Mouse (Mus musculus) regulatory T cell (primary cell): ENCODE data around the gene Ube2c.

Experiments used
- in situ Hi-C: fragments of 300-600 bp; cut with MboI, MseI; formaldehyde crosslinking; loops from one replicate; pipeline ENCODE4 v1.15.1; 2025; ENCODE audit warnings: high pct_unique_total_duplicates

The Ube2c gene

DNA sequence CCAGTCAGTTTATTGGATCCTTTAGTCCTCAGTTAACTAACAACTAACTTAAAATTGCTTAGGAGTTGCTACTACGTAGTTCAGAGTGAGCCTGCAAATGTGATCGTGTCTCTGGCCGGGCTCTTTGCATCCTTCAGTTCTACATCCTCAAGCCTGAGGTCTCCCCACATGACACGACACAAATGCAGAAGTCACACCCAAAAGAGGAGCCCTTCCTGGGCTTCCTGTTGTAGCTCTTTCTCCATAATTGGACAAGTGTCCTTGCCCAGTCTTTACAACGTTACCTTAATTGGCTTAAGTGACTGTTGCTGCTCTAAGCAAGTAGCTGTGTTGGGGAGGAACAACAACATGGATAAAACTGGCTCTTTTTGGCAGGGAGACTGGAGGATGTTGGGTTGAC is 45.6 kb downstream of the Ube2c start:
- in situ Hi-C loops = no loop called here

DNA sequence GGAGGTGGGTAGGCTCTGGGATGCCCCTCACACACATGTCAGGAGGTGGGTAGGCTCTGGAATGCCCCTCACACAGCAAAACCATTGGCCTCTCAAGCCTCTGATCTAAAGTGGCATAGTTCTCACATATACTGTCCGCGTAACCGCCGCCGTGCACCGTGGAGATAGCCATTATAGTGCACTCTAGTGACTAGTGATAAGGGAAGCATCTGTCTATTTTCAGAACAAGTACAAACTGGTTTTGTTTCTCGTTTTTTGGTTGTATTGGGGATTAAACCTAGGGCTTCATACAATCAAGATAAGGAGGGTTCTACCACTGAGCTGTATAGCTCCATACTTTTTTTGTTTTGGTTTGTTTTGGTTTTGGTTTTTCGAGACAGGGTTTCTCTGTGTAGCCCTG is 46.1 kb downstream of the Ube2c start:
- in situ Hi-C loops = no loop called here

DNA sequence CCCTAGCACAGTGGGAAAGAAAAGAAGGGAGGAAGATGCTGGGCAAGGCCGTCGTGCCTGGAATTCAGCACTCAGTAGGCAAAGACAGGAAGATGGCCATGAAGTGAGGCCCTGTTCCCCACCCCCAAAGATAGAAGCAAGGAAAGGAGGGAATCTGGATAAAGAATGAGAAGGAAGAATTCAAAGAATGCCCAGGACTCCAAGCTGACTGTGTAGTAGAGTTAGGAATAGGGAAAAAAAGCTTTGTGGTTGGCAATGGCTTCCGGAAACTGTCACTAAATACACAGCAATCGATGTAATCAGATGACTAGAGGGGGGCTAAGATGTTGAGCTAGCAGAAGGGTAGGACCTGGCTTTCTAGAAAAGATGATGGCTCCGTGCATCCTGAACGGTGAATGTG is 47.5 kb downstream of the Ube2c start:
- in situ Hi-C loops = no loop called here

DNA sequence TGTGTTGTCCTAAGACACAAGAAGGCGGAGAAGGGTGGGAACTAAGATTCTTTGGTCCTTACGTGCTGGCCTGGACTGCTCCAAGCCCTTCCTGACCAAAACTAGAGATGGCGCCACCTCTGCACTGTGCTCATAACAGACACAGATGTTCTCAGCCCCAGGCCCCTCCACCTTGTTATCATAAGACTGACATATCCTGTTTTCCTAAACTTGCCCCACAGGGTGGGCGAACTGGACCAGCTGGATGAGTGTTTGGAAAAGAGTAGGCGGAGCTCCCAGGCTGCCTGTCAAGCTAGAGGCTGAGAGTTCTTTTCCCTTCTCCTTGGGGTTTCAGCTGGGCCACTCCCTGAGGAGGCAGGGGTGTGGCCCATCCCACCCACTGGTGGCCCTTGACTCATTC is 48.0 kb downstream of the Ube2c start:
- in situ Hi-C loops = no loop called here

DNA sequence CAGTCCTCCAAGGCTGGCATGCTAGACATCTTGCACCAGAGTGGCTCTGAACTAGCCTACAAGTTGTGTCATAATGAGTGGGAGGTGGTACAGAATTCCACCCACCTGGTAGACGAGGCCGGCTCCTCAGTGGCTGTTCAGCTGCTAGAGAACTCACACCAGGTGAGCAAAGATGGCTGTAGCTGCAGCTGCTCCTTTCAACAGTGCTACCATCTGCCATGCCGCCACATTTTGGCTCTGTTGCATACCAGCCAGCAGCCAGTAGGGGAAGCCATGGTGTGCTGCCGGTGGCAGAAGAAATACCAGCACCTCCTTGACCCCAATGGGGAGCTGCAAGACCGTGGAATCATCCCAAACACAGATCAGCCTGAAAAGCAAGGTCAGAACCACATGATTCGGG is 51.4 kb downstream of the Ube2c start:
- in situ Hi-C loops = no loop called here

DNA sequence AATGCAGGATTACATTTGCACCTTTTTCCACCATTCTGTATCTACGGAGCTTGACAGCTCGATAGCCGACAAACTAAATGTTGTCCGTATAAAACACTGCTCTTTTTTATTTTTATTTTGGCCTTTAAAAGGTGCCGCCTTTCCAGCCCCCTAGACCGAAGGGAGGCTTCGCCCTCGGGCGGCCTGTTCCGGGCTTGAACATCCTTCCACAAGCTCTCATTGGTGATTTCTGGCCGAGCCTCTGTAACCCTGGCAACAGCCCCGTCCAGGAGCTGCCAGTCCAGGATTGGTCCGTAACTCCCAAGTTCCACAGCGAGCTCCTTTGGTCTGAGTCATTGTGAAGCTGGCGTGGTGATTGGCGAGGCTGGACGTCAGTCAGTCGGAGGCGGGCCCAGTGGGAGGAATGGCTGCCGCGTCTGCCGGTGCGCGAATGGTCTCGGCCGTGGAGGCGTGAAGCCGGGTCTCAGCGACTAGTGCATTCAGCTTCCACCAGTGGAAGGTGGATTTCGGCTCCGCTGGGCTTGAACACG is 53.0 kb downstream of the Ube2c start, which contains the start of gene Zswim1:
Zswim1 (plus strand) TSS at position 51 of the 530 bp plus-strand sequence.
- in situ Hi-C loops = no loop called here

DNA sequence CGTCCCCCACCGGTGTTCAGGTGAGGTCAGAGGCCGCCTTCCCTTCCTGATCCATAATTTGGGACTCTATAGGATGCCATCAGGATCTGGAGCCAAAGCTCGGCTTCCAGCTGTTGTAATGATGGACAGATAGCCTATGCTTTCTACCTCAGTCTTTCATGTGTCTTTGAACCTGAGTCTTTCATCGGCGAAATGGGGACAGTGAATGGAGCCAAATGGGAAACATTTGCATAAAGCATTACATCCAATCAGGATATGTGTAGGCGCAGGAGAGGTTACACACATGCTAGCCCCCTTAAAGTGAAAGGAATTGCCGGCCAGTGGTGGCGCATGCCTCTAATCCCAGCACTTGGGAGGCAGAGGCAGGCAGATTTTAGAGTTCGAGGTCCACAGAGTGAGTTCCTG is 53.5 kb downstream of the Ube2c start:
- in situ Hi-C loops = no loop called here

DNA sequence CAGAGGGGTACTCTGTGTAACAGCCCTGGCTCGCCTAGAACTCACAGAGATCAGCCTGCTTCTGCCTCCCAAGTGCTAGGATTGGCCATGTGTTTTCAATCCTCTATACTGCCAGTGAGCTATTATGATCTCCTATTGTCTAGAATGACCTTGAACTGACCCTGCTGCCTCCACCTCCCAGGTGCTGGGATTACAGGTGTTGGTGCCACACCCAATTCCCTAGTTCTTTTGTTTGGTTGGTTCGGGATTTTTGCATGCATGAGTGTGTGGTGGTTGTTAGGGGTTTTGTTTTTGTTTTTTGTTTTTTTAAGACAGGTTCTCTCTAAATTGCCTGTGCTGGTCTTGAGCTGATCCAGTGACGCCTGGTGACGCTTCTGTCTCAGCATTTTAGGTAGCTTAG is 54.3 kb downstream of the Ube2c start:
- in situ Hi-C loops = no loop called here

DNA sequence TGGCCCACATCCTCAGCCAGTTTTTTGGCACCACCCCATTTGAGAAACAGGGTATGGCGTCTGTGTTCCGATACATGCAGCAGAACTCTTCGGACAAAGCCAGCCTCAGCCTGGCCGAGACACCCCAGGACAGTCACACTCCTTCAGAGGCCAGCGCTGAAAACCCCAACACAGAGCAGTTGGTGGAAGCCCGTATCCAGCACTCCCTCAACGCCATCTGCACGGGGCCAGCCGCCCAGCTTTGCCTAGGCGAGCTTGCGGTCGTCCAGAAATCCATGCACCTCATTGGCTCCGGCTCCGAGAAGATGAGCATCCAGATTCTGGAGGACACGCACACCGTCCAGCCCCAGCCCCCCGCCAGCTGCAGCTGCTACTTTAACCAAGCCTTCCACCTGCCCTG is 55.8 kb downstream of the Ube2c start:
- in situ Hi-C loops = no loop called here

DNA sequence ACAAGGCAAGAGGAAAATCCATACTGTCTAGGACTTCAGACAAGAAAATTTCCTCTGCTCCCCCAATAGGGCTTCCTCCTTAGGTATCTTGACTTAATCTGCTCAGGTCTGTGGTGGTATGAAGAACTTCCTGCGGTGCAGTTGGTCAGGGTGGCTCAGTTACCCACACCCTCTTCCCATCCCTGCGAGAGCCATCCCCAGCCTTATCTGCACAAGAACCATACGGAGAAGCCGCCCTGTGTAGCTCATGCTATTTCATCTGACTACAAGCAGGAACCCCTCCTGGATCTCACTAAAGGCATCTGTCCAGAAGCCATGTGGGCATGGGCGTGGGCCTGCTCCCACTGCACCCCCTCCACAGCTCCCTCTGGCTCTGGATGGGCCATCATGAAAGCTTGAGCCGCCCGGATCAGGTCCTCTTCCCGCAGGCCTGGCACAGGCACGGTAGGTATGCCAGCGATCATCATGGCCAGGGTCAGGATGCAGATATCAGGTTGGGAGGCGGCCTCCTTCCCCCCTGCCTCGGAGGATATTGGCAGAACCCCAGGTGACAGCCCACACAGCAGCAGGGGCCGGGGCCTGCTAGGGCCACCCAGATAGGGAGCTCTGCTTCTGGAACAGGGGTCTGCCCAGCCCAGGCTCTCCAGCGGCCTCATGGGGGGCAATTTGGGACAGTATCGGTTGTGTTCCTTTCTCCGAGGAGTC is 57.6 kb downstream of the Ube2c start:
- in situ Hi-C loops = no loop called here
